Mouse (Mus musculus) ES-E14 (cell line): ENCODE measurements around the gene Klhdc3.

ENCODE experiments used
- CHD2 ChIP-seq: IDR thresholded peaks from 2 replicates; pipeline ENCODE4 v1.6.1; 2014; ENCODE audit warnings: mild to moderate bottlenecking, low read depth, low read length, inconsistent platforms
- HCFC1 ChIP-seq: IDR thresholded peaks from 2 replicates; pipeline ENCODE4 v1.6.1; 2012; ENCODE audit warnings: low read length, inconsistent platforms, borderline replicate concordance; ENCODE audit not compliant: insufficient read depth
- MAFK ChIP-seq: IDR thresholded peaks from 2 replicates; pipeline ENCODE4 v1.6.1; 2014; ENCODE audit warnings: mild to moderate bottlenecking, low read depth, low read length, inconsistent platforms; ENCODE audit not compliant: insufficient read depth
- ZC3H11A ChIP-seq: IDR thresholded peaks from 2 replicates; pipeline ENCODE4 v1.6.1; 2012; ENCODE audit warnings: low read depth, mild to moderate bottlenecking, inconsistent platforms, low read length, borderline replicate concordance
- ZNF384 ChIP-seq: IDR thresholded peaks from 2 replicates; pipeline ENCODE4 v1.6.1; 2012; ENCODE audit warnings: low read depth, low read length, inconsistent platforms

GRCm38 (mm10) chr17:46624598-46624997, 56.1 kb downstream of the Klhdc3 start:
- TF ChIP-seq ZC3H11A: no peak
- no peak for TF ChIP-seq CHD2
- no peak for TF ChIP-seq MAFK
- no peak for TF ChIP-seq HCFC1
- TF ChIP-seq ZNF384: no peak
